Mouse (Mus musculus): ENCODE measurements around the gene Ergic3. TPM values are rescaled to one million over a fixed set of nuclear protein-coding genes. Genes with fewer than 3 reads are reported as not detected.

Ergic3 gene
- 201 and 262 TPM in 2 replicates for polyA plus RNA-seq (2012; rRNA removed)

GRCm38 (mm10) chr2:156007888-156008532 lies at the start of gene Ergic3, which contains the start of gene 6430550D23Rik:
Ergic3 (plus strand) TSS chr2:156008045.
6430550D23Rik (minus strand) TSS chr2:156007977.

DNA sequence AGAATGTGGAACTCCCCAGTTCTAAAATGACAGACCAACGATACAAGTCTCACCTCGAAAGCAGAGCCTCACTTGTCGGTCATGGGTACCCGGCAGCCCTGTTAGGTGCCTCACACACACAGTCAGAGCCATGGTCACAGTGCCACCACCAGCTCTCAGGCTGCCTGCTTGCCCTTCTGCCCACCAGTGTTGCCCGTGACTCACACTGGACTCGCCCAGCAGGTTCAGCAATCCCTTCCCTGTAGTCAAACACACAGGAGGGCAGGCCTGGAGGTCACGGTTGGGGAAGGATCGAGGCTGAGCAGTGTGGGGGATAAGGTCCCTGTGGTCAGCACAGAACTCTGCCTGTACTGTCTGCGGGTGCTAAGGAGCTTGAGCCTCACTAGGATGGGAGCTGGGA lies 45.0 kb downstream of the Ergic3 start, which contains the start of gene Fer1l4:
Gene Fer1l4 (minus strand): TSS at position 132 of the 400 bp plus-strand sequence.

GRCm38 (mm10) chr2:156065099-156066041 lies 57.5 kb downstream of the Ergic3 start, which contains the start of gene Spag4:
Spag4 (plus strand) TSS chr2:156065175.

Other genes starting within 250 kb of the Ergic3 start
- 6.7 and 8.1 TPM in 2 replicates for gene Mmp24, start 232.7 kb upstream of the Ergic3 start, polyA plus RNA-seq (2012; rRNA removed)
- gene BC029722, start 188.6 kb upstream of the Ergic3 start, polyA plus RNA-seq (2012; rRNA removed), result 9.6 and 9.7 TPM in 2 replicates
- 107 and 134 TPM in 2 replicates for gene Eif6, start 181.1 kb upstream of the Ergic3 start, polyA plus RNA-seq (2012; rRNA removed)
- 0.05 TPM in 1 of 2 replicates, not detected in the other for gene Fam83c, start 173.2 kb upstream of the Ergic3 start, polyA plus RNA-seq (2012; rRNA removed)
- gene Uqcc1, start 77.7 kb upstream of the Ergic3 start, polyA plus RNA-seq (2012; rRNA removed), result 51.2 and 79.7 TPM in 2 replicates
- gene Gm15557, start 67.3 kb upstream of the Ergic3 start, polyA plus RNA-seq (2012; rRNA removed), result not detected in 2 replicates
- gene Gdf5, start 62.7 kb upstream of the Ergic3 start, polyA plus RNA-seq (2012; rRNA removed), result 0.66 and 2.9 TPM in 2 replicates
- gene Cep250, start 51.6 kb upstream of the Ergic3 start, polyA plus RNA-seq (2012; rRNA removed), result 30.5 and 45.1 TPM in 2 replicates
- 2.1 and 2.9 TPM in 2 replicates for gene 6430550D23Rik, start 68 bp upstream of the Ergic3 start, polyA plus RNA-seq (2012; rRNA removed)
- 0.04 and 0.14 TPM in 2 replicates for gene Fer1l4, start 44.9 kb downstream of the Ergic3 start, polyA plus RNA-seq (2012; rRNA removed)
- 7.6 and 10.3 TPM in 2 replicates for gene Spag4, start 57.1 kb downstream of the Ergic3 start, polyA plus RNA-seq (2012; rRNA removed)
- 75.0 and 96.1 TPM in 2 replicates for gene Cpne1, start 103.9 kb downstream of the Ergic3 start, polyA plus RNA-seq (2012; rRNA removed)
- 25.4 and 33.3 TPM in 2 replicates for gene Rbm12, start 103.9 kb downstream of the Ergic3 start, polyA plus RNA-seq (2012; rRNA removed)
- gene Gm28036, start 119.0 kb downstream of the Ergic3 start, polyA plus RNA-seq (2012; rRNA removed), result 4.9 and 10.8 TPM in 2 replicates
- gene Romo1, start 136.0 kb downstream of the Ergic3 start, polyA plus RNA-seq (2012; rRNA removed), result 301 and 635 TPM in 2 replicates
- 30.6 and 34.0 TPM in 2 replicates for gene Nfs1, start 136.1 kb downstream of the Ergic3 start, polyA plus RNA-seq (2012; rRNA removed)
- 307 and 357 TPM in 2 replicates for gene Rbm39, start 172.2 kb downstream of the Ergic3 start, polyA plus RNA-seq (2012; rRNA removed)
- gene Phf20, start 188.4 kb downstream of the Ergic3 start, polyA plus RNA-seq (2012; rRNA removed), result 25.3 and 33.0 TPM in 2 replicates